Mouse (Mus musculus) neural tube, embryonic 14.5 days (tissue): ENCODE data around the gene Mst1. TPM values are rescaled to one million over a fixed set of nuclear protein-coding genes. Genes with fewer than 3 reads are reported as not detected.

ENCODE experiments used
- ATAC-seq: fragments of 200-750 bp; cut with Nextera tagmentation; 2 replicates; pipeline ENCODE4 v1.8.0; 2017; ENCODE audit warnings: low read depth, mild to moderate bottlenecking, moderate TSS enrichment, moderate library complexity
- H3K27ac ChIP-seq: fragments of 300-500 bp; sonication (generic); 2 replicates; pipeline ENCODE4 v1.5.1; 2014; ENCODE audit warnings: low read depth, mild to moderate bottlenecking, control low read depth, low read length, moderate library complexity, mixed read lengths
- H3K27me3 ChIP-seq: fragments of 300-500 bp; sonication (generic); 2 replicates; pipeline ENCODE4 v1.6.1; 2014; ENCODE audit warnings: low read length; ENCODE audit not compliant: control insufficient read depth, insufficient read depth
- H3K36me3 ChIP-seq: fragments of 300-500 bp; sonication (generic); 2 replicates; pipeline ENCODE4 v1.6.1; 2014; ENCODE audit warnings: low read length, mixed read lengths; ENCODE audit not compliant: control insufficient read depth, insufficient read depth
- H3K4me1 ChIP-seq: fragments of 300-500 bp; sonication (generic); 2 replicates; pipeline ENCODE4 v1.6.1; 2014; ENCODE audit warnings: low read length; ENCODE audit not compliant: control insufficient read depth, insufficient read depth
- H3K4me2 ChIP-seq: fragments of 300-500 bp; sonication (generic); 2 replicates; pipeline ENCODE4 v1.6.1; 2014; ENCODE audit warnings: mild to moderate bottlenecking, low read depth, low read length, control low read depth
- H3K4me3 ChIP-seq: fragments of 300-500 bp; sonication (generic); 2 replicates; pipeline ENCODE4 v1.5.1; 2014; ENCODE audit warnings: low read depth, low read length, control low read depth, mixed read lengths
- H3K9ac ChIP-seq: fragments of 300-500 bp; sonication (generic); replicated peaks from 2 replicates; pipeline ENCODE4 v1.6.1; 2014; ENCODE audit warnings: low read depth, mild to moderate bottlenecking, control low read depth, low read length, mixed read lengths
- H3K9me3 ChIP-seq: fragments of 300-500 bp; sonication (generic); 2 replicates; pipeline ENCODE4 v1.6.1; 2016; ENCODE audit warnings: low read length; ENCODE audit not compliant: control insufficient read depth
- WGBS: fragments of 180-500 bp; shearing (Covaris S2); extraction: QIAGEN DNeasy Blood & Tissue Kit; methylation state at CpG from one replicate; pipeline ENCODE4 v1.1.7; 2014; 5-methylcytosine and 5-hydroxymethylcytosine counted together
- polyA plus RNA-seq: library from polyadenylated mRNA; unstranded; fragments of >200 nt; fragmentation: Nextera tagmentation; extraction: Ambion mirVana; gene quantifications from 2 replicates; pipeline ENCODE4 v1.2.1, GENCODE M21; 2014

The Mst1 gene
- polyA plus RNA-seq, 1 experiment from 2014 or later = 0.08 TPM

DNA sequence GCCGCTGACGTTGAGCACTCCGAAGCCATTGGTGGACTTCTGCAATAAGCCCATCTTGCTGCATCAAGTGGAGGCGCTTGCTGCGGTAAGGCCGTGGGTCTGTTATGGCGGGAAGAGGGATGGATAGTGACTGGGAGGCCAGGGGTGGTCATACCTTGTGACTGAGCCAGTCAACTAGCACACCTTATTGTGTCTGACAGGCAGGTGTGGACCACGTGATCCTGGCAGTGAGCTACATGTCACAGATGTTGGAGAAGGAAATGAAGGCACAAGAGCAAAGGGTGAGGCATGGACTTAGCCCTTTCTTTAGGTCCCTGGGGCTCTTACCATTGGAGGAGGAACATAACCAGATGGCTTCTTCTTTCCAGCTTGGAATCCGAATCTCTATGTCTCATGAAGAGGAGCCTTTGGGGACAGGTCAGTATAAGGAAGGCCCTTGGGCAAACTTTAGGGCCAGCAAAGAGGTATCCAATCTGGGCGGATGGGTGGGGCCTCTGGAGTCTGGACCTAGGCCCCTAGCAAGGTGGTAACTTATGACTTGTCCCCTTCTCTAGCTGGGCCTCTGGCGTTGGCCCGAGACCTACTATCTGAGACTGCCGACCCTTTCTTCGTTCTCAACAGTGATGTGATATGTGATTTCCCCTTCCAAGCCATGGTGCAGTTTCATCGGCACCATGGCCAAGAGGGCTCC lies 30.5 kb upstream of the Mst1 start:
- Histone ChIP-seq H3K36me3 (peaks cover 34% of the 10 kb centered on the region; the same call in 1 of the 2 replicates), H3K27ac (peak overlapping the region; percentile 70; the same call in 1 of the 2 replicates), H3K27me3 (no peaks in the 10 kb centered on the region), H3K4me3 (peak overlapping the region; percentile 54), H3K4me1 (peaks cover 11% of the 10 kb centered on the region), H3K9ac (peak overlapping the region; percentile 60), H3K9me3 (no peaks in the 10 kb centered on the region), H3K4me2 (peak overlapping the region; percentile 87)
- peak; percentile 2; the same call in 1 of the 2 replicates for ATAC-seq
- 42% methylated on average over 15 of the region's 15 CpGs for WGBS

DNA sequence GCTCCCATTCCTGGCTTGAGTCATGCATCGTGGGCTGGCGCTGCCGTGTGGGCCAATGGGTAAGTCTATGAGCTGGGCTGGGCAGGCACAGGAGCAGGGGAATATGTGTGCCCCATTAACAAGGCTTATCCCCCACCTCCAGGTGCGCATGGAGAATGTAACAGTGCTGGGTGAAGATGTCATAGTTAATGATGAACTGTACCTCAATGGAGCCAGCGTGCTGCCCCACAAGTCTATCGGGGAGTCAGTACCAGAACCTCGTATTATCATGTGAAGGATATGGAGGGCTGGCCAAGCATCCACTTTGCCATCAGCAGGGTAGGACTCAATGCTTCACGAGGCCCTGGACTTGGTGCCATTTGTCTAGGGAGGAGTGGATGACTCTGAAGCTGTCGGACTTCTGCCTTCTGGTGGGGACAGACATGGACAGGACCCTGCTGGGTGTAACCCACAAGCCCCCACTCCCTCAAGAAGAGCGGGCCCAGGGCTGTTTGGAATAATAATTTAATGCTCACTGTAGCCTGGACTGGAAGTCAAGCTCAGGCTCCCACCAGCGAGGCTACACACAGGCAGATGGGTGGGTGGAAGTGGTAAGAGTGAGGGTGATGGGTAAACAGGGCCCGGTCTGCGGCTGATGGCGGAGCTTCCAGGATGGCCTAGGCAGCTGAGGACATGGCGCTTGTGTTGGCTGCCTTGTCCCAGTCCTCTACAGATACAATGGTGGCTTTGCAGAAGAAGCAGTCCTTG lies 28.9 kb upstream of the Mst1 start:
- H3K4me2 ChIP-seq = no peak overlapping the region
- no peaks in the 10 kb centered on the region for H3K9me3 ChIP-seq
- H3K4me1 ChIP-seq = peaks cover 11% of the 10 kb centered on the region
- no peak overlapping the region for H3K9ac ChIP-seq
- H3K27me3 ChIP-seq = no peaks in the 10 kb centered on the region
- H3K36me3 ChIP-seq = peaks cover 33% of the 10 kb centered on the region
- H3K27ac ChIP-seq = no peak overlapping the region
- 97% methylated on average over 15 of the region's 15 CpGs for whole genome bisulfite sequencing
- no peak overlapping the region for H3K4me3 ChIP-seq
- ATAC-seq = no peak

DNA sequence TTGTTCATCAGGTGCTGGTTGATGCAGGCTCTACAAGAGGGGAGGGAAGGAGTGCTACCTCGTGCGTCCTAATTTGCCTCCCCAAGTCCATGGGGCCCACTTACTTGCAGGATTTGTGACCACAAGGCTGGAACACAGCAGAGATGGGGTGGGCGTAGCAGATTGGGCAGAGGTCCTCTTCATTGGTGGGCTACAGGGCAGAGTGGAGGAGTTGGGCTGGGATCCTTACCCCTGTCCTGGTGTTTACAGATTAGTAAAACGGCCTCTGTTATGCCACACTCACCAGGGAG lies 28.4 kb upstream of the Mst1 start:
- ATAC-seq = no peak
- peaks cover 28% of the 10 kb centered on the region for H3K36me3 ChIP-seq
- 83% methylated on average over 4 of the region's 4 CpGs for WGBS

GRCm38 (mm10) chr9:108052411-108052810 lies 27.8 kb upstream of the Mst1 start:
- Histone ChIP-seq H3K27me3 (no peaks in the 10 kb centered on the region), H3K36me3 (peaks cover 27% of the 10 kb centered on the region), H3K9me3 (no peaks in the 10 kb centered on the region), H3K9ac (no peak overlapping the region), H3K27ac (no peak overlapping the region), H3K4me3 (no peak overlapping the region), H3K4me1 (peaks cover 11% of the 10 kb centered on the region), H3K4me2 (no peak overlapping the region)
- WGBS = 75% methylated on average over 7 of the region's 7 CpGs
- ATAC-seq = no peak

More for the DNA sequence above, 28.4 kb upstream of the Mst1 start:
- Histone ChIP-seq H3K4me2 (no peak overlapping the region), H3K27ac (no peak overlapping the region), H3K4me1 (peaks cover 11% of the 10 kb centered on the region), H3K9me3 (no peaks in the 10 kb centered on the region), H3K27me3 (no peaks in the 10 kb centered on the region), H3K4me3 (no peak overlapping the region), H3K9ac (no peak overlapping the region)

GRCm38 (mm10) chr9:108052885-108053664 lies 27.2 kb upstream of the Mst1 start, which contains the start of gene Amigo3:
Amigo3 (plus strand) TSS chr9:108053159.
- Histone ChIP-seq H3K4me2 (no peak within 1 kb of the TSS), H3K4me1 (peaks cover 11% of the 10 kb centered on the region), H3K9me3 (no peaks in the 10 kb centered on the region), H3K4me3 (no peak within 1 kb of the TSS), H3K36me3 (peaks cover 27% of the 10 kb centered on the region), H3K27me3 (no peaks in the 10 kb centered on the region), H3K9ac (no peak within 1 kb of the TSS), H3K27ac (no peak within 1 kb of the TSS)
- 53% methylated on average over 20 of the region's 20 CpGs for WGBS
- ATAC-seq = peak; percentile 15

GRCm38 (mm10) chr9:108053665-108054225 lies 26.5 kb upstream of the Mst1 start:
- ATAC-seq = no peak
- H3K9me3 ChIP-seq = no peaks in the 10 kb centered on the region
- H3K27ac ChIP-seq = no peak overlapping the region
- H3K9ac ChIP-seq = no peak overlapping the region
- peaks cover 27% of the 10 kb centered on the region for H3K36me3 ChIP-seq
- no peaks in the 10 kb centered on the region for H3K27me3 ChIP-seq
- no peak overlapping the region for H3K4me2 ChIP-seq
- H3K4me1 ChIP-seq = peaks cover 7% of the 10 kb centered on the region
- no peak overlapping the region for H3K4me3 ChIP-seq
- 93% methylated on average over 15 of the region's 15 CpGs for WGBS

DNA sequence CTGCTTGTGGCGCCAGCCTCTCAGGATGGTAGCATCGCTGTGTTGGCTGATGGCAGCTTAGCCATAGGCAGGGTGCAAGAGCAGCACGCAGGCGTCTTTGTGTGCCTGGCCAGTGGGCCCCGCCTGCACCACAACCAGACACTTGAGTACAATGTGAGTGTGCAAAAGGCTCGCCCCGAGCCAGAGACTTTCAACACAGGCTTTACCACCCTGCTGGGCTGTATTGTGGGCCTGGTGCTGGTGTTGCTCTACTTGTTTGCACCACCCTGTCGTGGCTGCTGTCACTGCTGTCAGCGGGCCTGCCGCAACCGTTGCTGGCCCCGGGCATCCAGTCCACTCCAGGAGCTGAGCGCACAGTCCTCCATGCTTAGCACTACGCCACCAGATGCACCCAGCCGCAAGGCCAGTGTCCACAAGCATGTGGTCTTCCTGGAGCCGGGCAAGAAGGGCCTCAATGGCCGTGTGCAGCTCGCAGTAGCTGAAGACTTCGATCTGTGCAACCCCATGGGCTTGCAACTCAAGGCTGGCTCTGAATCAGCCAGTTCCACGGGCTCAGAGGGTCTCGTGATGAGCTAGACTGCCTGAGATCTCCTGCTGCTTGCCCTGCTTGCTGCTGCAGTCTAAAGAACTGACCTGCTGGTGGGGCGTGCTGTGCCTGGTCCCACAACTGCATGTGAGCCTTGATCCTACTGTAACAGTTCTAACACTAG lies 25.8 kb upstream of the Mst1 start:
- H3K4me2 ChIP-seq = no peak overlapping the region
- peaks cover 7% of the 10 kb centered on the region for H3K4me1 ChIP-seq
- WGBS = 89% methylated on average over 22 of the region's 22 CpGs
- no peak overlapping the region for H3K27ac ChIP-seq
- no peaks in the 10 kb centered on the region for H3K27me3 ChIP-seq
- no peak overlapping the region for H3K4me3 ChIP-seq
- H3K9me3 ChIP-seq = no peaks in the 10 kb centered on the region
- no peak overlapping the region for H3K9ac ChIP-seq
- ATAC-seq = no peak
- H3K36me3 ChIP-seq = peaks cover 33% of the 10 kb centered on the region

DNA sequence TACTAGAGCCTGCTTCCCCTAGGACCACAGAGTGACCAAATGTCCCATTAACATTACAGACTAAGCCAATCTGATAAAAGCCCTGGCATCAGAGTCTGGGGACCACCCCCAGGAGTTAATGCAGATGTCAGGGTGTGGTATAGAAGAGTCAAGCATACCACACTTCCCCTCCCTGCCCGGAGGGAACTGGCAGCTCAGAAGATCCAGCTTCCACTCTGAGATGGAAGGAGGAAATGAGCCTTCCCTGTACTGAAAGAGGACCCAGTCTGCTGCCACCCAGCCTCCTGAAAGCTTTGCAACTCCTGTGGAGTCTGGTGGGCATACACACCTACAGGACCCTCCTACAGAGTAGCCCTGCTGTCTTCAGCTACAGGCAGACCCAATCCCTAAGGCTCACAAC lies 25.2 kb upstream of the Mst1 start:
- no peak for ATAC-seq
- H3K9ac ChIP-seq = no peak overlapping the region
- H3K27ac ChIP-seq = no peak overlapping the region
- H3K36me3 ChIP-seq = peaks cover 35% of the 10 kb centered on the region
- no peak overlapping the region for H3K4me3 ChIP-seq
- no peak overlapping the region for H3K4me2 ChIP-seq
- 100% methylated on average over 1 of the region's 1 CpGs for WGBS
- peaks cover under 1% of the 10 kb centered on the region; the same call in 1 of the 2 replicates for H3K4me1 ChIP-seq
- H3K9me3 ChIP-seq = no peaks in the 10 kb centered on the region
- no peaks in the 10 kb centered on the region for H3K27me3 ChIP-seq
